Mouse (Mus musculus) hindbrain, embryonic 14.5 days (tissue): ENCODE results near the gene Nmbr. TPM values are rescaled to one million over a fixed set of nuclear protein-coding genes. Genes with fewer than 3 reads are reported as not detected.

Source experiments
- polyA plus RNA-seq: library from polyadenylated mRNA; unstranded; fragments of >200 nt; fragmentation: Nextera tagmentation; extraction: Ambion mirVana; gene quantifications from 2 replicates; pipeline ENCODE4 v1.2.1, GENCODE M21; 2014

The Nmbr gene
- polyA plus RNA-seq, 1 experiment from 2014 or later = 2.7 TPM

Other genes starting within 250 kb of the Nmbr start
- 3.3 and 3.4 TPM in 2 replicates for gene Adgrg6, start 159.9 kb upstream of the Nmbr start, polyA plus RNA-seq
- 204 and 210 TPM in 2 replicates for gene Vta1, start within 50 bp of the Nmbr start, polyA plus RNA-seq
- not detected in 2 replicates for gene Gje1, start 12.6 kb downstream of the Nmbr start, polyA plus RNA-seq